Mouse (Mus musculus): ENCODE results near the gene Bcl7a. TPM values are rescaled to one million over a fixed set of nuclear protein-coding genes. Genes with fewer than 3 reads are reported as not detected.

Gene Bcl7a
- total and polyA plus RNA-seq, 3 experiments: 2.3 to 7.2 (median 4.3) TPM

DNA sequence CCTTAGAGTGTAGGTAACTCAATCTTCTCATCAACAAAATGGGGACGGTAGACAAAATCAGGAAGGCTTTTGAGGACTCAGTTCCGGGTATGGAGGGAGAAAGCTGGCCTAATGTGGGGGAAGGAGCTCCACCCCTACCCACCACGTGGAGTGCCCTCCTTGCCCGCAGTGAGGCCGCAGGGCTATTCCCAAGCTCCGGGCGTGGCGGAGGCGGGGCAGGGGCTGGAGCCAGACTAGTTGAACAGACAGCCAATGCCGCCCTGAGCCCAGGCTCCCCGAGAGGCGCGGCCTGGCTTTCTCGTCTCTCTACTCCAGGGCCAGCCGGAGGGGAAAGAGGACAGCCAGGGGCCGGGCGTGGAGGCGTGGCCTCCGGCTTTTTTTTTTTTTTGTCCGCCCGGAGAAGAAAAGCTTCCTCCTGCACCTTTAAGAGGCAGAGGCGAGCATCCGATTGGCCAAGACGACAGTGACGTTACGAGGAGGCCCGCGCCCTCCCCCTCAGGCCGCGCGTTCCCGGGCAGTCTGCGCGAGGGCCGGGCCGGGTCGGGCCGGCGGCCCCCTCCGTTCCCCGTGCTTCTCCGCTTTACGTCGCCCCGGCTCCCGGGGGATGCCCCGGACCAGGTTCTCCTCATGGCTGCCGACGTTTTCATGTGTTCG is 50.8 kb downstream of the Bcl7a start, which contains the start of gene Mlxip (continued):
- TF ChIP-seq ZMIZ1 (IDR thresholded peaks at IDR 0.05; ENCODE audit: low read depth, low read length) (peak; percentile 74), GABPA (IDR thresholded peaks at IDR 0.05; ENCODE audit: insufficient replicate concordance, low read depth, low read length) (no peak), SMC3 (IDR thresholded peaks at IDR 0.05; ENCODE audit: low read depth, low read length) (no peak), HCFC1 (IDR thresholded peaks at IDR 0.05; ENCODE audit: low read depth, low read length) (peak; percentile 47; the same call in 1 of the 2 replicates), SIN3A (IDR thresholded peaks at IDR 0.05; ENCODE audit: low read length) (peak; percentile 84), TCF12 (IDR thresholded peaks at IDR 0.05; ENCODE audit: low read depth, low read length) (peak; percentile 64), UBTF (IDR thresholded peaks at IDR 0.05; ENCODE audit: low read depth, low read length) (no peak), RAD21 (IDR thresholded peaks at IDR 0.05; ENCODE audit: low read depth, low read length) (no peak), CTCF (conservative IDR thresholded peaks at IDR 0.05 in 1 of 2, IDR thresholded peaks at IDR 0.05 in 1 of 2; ENCODE audit: low read depth in 2 of 2, low read length in 2 of 2) (no peak), MXI1 (IDR thresholded peaks at IDR 0.05; ENCODE audit: low read depth, low read length) (peak; percentile 98), JUND (conservative IDR thresholded peaks at IDR 0.05; ENCODE audit: low read depth, low read length) (no peak), EP300 (IDR thresholded peaks at IDR 0.05; ENCODE audit: low read length) (0 out of 2 replicates have a peak, but pooled peaks have one; percentile 36), IRF4 (IDR thresholded peaks at IDR 0.05; ENCODE audit: low read depth, low read length) (no peak), KAT2A (IDR thresholded peaks at IDR 0.05; ENCODE audit: insufficient replicate concordance, low read length) (no peak), ZKSCAN1 (IDR thresholded peaks at IDR 0.05; ENCODE audit: borderline replicate concordance, low read depth, low read length) (no peak), RCOR1 (conservative IDR thresholded peaks at IDR 0.05; ENCODE audit: low read depth, low read length) (no peak), E2F4 (IDR thresholded peaks at IDR 0.05; ENCODE audit: insufficient replicate concordance, low read depth, low read length) (no peak)

DNA sequence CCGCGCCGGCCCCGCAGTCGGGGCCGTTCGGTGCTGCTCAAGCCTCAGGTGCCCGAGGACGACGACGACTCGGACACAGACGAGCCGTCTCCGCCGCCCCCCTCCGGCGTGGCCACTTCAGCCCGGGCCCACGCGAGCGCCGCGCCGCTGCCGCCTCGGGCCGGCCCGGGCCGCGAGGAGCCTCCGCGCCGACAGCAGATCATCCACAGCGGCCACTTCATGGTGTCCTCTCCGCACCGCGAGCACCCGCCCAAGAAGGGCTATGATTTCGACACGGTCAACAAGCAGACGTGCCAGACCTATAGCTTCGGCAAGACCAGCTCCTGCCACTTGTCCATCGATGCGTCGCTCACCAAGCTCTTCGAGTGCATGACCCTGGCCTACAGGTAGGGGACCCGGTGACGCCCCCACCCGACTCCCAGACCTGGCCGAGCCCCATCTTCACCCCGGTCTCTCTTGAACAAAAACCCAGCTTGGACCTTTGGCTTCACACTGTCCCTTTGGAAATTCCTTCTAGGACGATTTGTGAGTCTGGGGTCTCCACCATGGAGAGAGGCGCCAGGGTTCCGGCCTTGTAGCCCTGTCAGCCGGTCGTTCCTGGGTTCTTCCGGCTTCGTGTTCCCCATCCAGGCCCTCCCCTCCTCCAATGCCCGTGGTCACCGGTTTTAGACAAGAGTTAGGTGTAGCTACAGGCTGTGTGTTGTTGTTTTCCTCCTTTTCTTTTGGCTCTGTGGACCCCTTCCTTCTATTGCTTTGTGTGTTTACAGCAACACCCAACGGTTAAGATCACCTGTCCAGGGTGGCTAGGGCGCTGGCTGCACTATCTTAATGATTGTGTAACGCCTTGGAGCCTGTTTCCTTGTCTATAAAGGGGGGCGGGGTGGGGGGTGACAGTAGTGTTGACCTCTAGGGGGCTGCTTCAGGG is 51.6 kb downstream of the Bcl7a start:
- in situ Hi-C loops (cut with MboI; ENCODE audit: low pct_ligation_motif_present, low pct_unique_long_range_greater_than_20kb, low sequenced_read_pairs): no loop called here
- Histone ChIP-seq H3K9me3 (replicated peaks; ENCODE audit: low read length) (no peaks in the 10 kb centered on the region), H3K4me3 (replicated peaks in 1 of 3; ENCODE audit: low read depth in 2 of 3, low read length in 2 of 3, poor library complexity in 1 of 3) (peak overlapping the region; percentile 88 to 95 (median 91)), H3K79me2 (replicated peaks; ENCODE audit: control insufficient read depth, extremely low read depth, insufficient read depth, poor library complexity, severe bottlenecking) (peaks cover 39% of the 10 kb centered on the region), H3K4me2 (ENCODE audit: insufficient read depth, low read depth, poor library complexity, severe bottlenecking) (peak overlapping the region; percentile 89), H3K9ac (ENCODE audit: insufficient read depth, low read depth) (peak overlapping the region; percentile 91), H3K27me3 (replicated peaks) (no peaks in the 10 kb centered on the region), H3K27ac (ENCODE audit: insufficient read depth, low read depth) (peak overlapping the region; percentile 43), H3K4me1 (ENCODE audit: control insufficient read depth in 1 of 2, insufficient read depth in 2 of 2) (peaks cover 4 to 39% of the 10 kb centered on the region in 2 experiments), H3K36me3 (replicated peaks in 1 of 2; ENCODE audit: control insufficient read depth in 1 of 2, insufficient read depth in 1 of 2, low read length in 1 of 2) (peaks cover 0 to 2% of the 10 kb centered on the region in 2 experiments)
- dilution Hi-C loops (cut with MboI; ENCODE audit: extremely low pct_ligation_motif_present, extremely low pct_unique_long_range_greater_than_20kb, low sequenced_read_pairs): no loop called here
- DNase-seq (ENCODE audit: extremely low read depth): no peak
- TF ChIP-seq MXI1 (IDR thresholded peaks at IDR 0.05; ENCODE audit: low read depth, low read length) (peak; percentile 9; the same call in 1 of the 2 replicates), CHD1 (IDR thresholded peaks at IDR 0.05; ENCODE audit: low read depth, low read length) (0 out of 2 replicates have a peak, but pooled peaks have one; percentile 39), NRF1 (IDR thresholded peaks at IDR 0.05; ENCODE audit: low read depth, low read length) (no peak), POLR2A (IDR thresholded peaks at IDR 0.05; ENCODE audit: low read depth, low read length) (no peak), ZNF384 (IDR thresholded peaks at IDR 0.05; ENCODE audit: low read depth, low read length) (no peak), TBP (conservative IDR thresholded peaks at IDR 0.05; ENCODE audit: low read depth, low read length) (no peak), ELF1 (IDR thresholded peaks at IDR 0.05; ENCODE audit: low read depth, low read length) (0 out of 2 replicates have a peak, but pooled peaks have one; percentile 25)
